12 mouse cellular contexts compared by ENCODE assay signal in genomic region chr2:164899034-164899433, GRCm38 (mm10).
"Had no signal": no experiment of that assay in that cellular context is flagged by ENCODE, and none has a peak within 500 bp of the region (broad histone marks: within the 10 kb centered on the region; RNA-seq: fewer than 3 reads in every experiment).

No protein-coding gene starts in this region.

- H3K4me2 ChIP-seq: neural tube, embryonic 12.5 days; neural tube, embryonic 13.5 days; neural tube, embryonic 15.5 days; stomach, embryonic 15.5 days had no signal

- H3K9ac ChIP-seq: neural tube, embryonic 12.5 days; neural tube, embryonic 13.5 days; neural tube, embryonic 15.5 days; stomach, embryonic 15.5 days had no signal

- H3K27me3 ChIP-seq: neural tube, embryonic 12.5 days; neural tube, embryonic 13.5 days; neural tube, embryonic 15.5 days; stomach, embryonic 15.5 days had no signal

- H3K4me3 ChIP-seq: neural tube, embryonic 12.5 days; neural tube, embryonic 13.5 days; neural tube, embryonic 15.5 days; stomach, embryonic 15.5 days had no signal

- H3K27ac ChIP-seq: neural tube, embryonic 12.5 days; neural tube, embryonic 13.5 days; neural tube, embryonic 15.5 days; stomach, embryonic 15.5 days; stomach, postnatal 0 days had no signal

- DNase-seq: retina, postnatal 1 day; right cerebral cortex, adult 18-20 months; right cerebral cortex, postnatal 14 days; right cerebral cortex, postnatal 25 days; right cerebral cortex, postnatal 4 days; spleen, adult 18-20 months; thymus, adult 18-20 months had no signal

- H3K4me1 ChIP-seq: neural tube, embryonic 12.5 days; neural tube, embryonic 13.5 days; neural tube, embryonic 15.5 days; stomach, embryonic 15.5 days had no signal

- H3K9me3 ChIP-seq: neural tube, embryonic 12.5 days; neural tube, embryonic 13.5 days; neural tube, embryonic 15.5 days; stomach, embryonic 15.5 days had no signal
